Mouse (Mus musculus) kidney, adult 9 months (tissue): Measurements from ENCODE around the gene Kndc1.

Source experiments
- DNase-seq: peaks from one replicate; pipeline ENCODE4 v3.0.0; 2022

Kndc1 gene

DNA sequence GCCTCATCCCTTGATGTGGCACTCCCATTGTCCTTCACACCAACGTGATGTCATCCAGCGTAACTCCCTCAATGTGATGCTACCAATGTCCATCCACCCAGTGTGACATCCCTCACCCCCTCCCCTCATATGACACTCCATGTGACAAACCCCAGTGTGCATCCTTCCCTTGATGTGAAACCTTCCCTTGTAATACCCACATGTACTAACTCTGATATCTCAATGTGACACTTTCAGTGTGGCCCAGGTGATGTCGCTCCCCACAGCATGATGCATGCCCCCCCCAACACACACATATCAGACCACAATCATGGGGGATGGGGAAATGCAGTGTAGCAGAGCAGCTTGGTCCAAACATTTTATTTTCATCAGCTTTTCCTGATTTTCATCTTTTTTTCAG, 62.2 kb downstream of the Kndc1 start:
- DNase-seq = no peak

- no peak for DNase-seq
These were observed 62.9 kb downstream of the Kndc1 start for GRCm38 (mm10) chr7:139957437-139957836.

GRCm38 (mm10) chr7:139957958-139958357, 63.5 kb downstream of the Kndc1 start:
- no peak for DNase-seq

GRCm38 (mm10) chr7:139961141-139961540, 66.6 kb downstream of the Kndc1 start:
- no peak for DNase-seq

DNA sequence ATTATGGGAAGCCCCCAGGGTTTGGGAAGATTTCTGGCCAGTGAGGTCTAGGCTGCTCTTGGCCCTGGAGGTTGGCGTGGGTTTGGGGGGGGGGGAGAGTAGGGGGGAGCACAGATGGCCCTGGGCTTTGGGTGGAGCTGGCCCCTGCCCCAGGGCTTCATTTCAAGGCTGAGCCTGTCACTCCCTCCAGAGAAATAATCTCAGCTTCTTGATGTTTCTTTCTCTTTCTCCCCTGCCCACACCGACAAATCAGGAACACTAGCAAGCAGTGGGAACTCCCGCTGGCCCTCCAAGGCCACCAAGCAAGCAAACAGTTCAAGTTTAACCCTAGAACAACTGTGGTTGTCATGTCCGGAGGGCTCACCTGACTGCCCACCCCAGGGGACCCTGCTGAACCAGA, 69.3 kb downstream of the Kndc1 start:
- no peak for DNase-seq

DNA sequence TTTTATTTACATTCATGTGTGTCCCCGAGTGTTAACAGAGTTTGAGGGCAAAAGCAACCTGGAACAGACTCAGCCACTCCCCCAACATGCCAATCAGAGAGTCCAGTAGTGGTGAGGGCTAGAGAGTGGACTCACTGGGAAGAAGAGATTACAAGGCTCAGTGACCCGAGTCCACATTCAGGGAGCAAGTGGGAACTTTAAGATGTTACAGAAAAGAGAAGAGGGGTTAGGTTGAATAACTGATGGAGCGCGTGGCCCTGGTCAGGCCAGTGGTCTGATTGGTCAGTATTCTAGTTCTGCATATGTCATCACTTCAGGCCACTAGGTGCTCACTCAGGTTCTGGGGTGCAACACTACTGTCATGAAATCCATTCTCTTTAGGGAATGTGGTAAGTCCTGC, 72.7 kb downstream of the Kndc1 start:
- no peak for DNase-seq

DNA sequence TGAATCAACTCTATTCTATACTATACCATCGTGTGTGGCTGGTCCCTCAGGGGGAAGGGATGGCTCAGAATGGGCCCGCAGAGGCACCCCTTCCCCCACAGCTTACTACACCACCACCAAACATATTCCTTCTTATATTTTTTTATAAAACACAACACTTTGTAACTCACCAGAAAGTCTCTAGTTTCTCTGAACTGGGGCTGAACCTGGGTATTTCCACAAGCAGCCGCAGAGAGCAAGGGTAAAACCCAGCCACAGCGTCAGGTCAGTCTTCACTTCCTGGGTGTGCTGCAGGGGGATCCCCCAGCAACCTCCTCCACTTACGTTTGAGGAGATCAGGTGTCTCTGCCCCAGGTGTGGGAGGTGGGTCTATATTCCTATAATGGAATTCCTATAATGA, 73.9 kb downstream of the Kndc1 start:
- no peak for DNase-seq

DNA sequence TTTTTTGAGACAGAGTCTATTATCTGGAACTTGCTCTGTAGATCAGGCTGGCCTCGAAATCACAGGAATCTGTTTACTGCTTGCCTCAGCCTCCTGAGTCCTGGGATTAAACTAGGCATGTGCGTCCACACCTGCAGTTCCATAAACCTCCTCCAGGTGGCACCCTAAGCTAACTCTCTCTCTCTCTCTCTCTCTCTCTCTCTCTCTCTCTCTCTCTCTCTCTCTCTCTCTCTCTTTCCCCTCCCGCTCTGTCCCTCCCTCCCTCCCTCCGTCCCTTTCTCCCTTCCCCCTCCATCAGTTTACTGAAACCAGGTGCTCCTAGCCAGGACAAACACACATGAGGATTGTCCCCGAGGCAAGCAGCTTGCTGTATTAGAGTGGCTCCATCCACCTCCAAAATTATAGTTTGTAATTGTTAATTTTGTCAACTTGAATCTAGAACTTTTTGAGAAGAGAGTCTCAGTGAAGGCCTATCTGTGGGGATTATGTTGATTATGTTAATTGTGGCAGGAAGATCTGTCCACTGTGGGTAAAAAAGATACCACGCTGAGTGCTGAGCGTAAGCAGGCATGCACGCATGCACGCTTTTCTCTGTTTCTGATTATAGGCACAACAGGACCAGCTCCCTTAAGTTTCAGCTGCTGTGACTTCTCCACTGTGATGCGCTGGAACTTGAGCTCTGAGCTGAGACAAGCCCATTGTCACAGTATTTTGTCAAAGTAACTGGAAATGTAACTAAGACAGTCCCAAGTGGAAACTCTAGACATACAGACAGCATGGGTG, 75.0 kb downstream of the Kndc1 start:
- peak; percentile 81 for DNase-seq

- DNase-seq = no peak
These were observed 75.9 kb downstream of the Kndc1 start for GRCm38 (mm10) chr7:139970216-139970919.

DNA sequence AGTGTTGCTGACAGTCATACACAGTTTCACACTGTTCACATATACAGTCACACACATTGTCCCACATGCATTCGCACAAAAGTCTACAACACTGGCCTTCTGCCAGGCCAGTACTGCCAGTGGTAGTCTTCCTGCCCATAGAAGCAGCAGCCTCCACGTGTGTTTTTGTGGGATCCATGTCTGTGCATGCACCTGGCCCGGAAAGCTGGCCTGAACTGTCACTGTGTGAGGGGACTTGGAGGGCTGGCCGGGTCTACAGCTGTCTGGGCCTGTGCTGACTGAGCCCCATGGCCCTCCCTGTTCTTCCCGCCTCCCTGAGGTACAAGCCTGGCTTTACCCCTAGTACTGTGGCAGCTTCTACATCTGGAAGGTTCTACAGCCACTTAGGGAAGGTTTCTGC, 76.5 kb downstream of the Kndc1 start:
- no peak for DNase-seq

DNA sequence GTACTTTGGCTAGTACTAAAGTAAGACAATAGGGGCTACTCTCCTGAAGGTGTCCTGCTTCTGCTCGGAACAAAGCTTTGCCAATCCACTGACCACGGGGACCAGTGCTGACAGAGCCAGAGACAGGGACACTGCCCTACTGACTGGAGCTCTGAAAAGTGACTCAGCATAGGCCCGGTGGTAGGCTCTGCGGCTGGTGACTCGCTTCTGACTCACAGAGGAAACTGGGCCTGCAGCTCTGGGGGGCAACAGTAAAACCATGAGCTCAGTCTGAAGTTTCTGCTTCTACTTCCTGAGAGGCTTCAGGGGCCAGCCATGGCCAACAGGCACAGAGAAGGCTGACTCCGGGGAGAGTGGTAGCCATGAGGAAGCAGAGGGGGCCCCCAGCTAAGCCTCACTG, 76.9 kb downstream of the Kndc1 start:
- no peak for DNase-seq

- no peak for DNase-seq
These were observed 78.4 kb downstream of the Kndc1 start for GRCm38 (mm10) chr7:139972923-139973331.

GRCm38 (mm10) chr7:139974307-139974706, 79.8 kb downstream of the Kndc1 start:
- peak; percentile 13 for DNase-seq

DNA sequence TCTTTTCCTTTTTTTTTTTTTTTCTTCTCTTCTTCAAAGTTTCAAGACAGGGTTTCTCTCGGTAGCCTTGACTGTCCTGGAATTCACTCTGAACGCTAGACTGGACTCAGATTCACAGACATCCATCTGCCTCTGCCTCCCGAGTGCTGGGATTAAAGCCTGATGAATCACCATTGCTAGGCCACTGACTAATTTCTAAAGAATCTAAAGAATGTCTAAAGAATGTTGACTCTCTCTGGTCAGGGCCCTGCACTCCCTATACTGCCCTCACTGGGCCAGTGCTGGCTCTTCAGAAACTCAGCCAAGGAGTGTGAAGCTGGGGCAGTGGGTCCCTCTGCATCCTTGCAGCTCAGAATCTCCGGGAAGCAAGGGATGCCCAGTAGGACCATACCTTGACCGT, 81.0 kb downstream of the Kndc1 start:
- DNase-seq = no peak

GRCm38 (mm10) chr7:139978278-139978892, 83.9 kb downstream of the Kndc1 start, which contains the start of gene 6430531B16Rik:
Gene 6430531B16Rik (minus strand): TSS chr7:139978755.
- peak; percentile 83 for DNase-seq

- DNase-seq = no peak
These were observed 84.7 kb downstream of the Kndc1 start for GRCm38 (mm10) chr7:139979011-139979719.

GRCm38 (mm10) chr7:139980778-139981177, 86.3 kb downstream of the Kndc1 start:
- no peak for DNase-seq

DNA sequence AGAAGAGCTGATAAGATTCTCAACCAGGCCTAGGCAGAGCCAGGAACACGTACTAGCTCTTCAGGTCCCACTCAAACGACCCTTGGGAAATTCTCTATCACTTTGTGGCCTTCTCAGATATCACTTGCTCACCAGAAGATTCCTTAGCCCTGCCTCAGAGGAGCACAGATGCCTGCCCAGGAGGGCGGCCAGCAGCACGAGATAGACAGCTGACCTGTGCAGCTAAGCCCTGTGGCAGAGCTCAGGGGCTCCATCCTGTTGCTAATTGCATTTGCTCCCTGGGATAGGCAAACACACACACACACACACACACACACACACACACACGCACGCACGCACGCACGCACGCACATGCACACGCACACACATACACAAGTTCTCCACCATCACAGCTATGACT, 87.6 kb downstream of the Kndc1 start:
- DNase-seq = no peak

GRCm38 (mm10) chr7:139984505-139984904, 90.0 kb downstream of the Kndc1 start:
- no peak for DNase-seq

DNA sequence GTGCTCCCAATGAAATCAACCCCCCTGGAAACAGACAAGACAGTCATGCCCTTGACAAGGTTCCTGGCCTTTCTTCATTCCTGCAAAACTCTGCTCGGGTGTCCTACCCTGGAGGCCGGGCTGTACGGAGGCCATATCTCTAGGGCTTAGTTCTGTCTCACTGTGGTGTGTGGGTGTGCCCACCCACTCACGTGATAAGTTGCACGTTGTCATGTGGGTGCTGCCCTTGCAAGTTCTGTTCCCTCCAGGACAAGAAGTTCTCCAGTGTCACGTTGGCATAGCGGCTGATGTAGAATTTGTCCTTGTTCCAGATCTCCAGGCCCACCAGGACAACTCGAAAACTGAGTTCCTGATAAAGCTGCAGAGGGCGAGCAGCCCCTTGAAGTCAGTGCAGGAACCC, 93.8 kb downstream of the Kndc1 start:
- no peak for DNase-seq

DNA sequence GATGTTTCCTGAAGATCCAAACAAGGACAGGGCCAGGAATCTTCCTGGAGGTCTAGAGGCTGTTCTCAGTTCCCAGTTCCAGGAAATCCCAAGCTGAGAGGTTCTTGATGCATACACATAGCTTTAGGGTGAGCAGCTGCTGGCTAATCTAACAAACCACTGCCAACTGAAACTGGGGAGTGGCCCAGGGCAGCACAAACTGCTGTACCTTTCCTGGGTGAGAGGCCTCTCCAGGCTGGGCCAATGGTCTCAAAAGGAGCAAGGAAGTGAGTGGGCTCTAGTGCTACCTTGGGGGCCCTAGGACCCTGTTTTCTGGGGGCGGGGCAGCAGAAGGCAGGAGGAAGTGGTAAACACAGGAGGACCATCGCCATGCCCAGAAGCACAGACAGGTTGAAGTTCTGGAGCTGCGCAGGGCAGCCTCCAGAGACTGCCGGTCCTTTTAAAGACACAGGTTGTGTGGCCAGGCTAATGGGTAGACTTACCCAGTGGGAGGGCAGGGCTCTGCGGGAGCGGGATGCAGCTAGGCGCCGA, 96.4 kb downstream of the Kndc1 start:
- DNase-seq = no peak
